Comparison of ENCODE assay signal across 23 mouse cellular contexts in the genomic region with DNA sequence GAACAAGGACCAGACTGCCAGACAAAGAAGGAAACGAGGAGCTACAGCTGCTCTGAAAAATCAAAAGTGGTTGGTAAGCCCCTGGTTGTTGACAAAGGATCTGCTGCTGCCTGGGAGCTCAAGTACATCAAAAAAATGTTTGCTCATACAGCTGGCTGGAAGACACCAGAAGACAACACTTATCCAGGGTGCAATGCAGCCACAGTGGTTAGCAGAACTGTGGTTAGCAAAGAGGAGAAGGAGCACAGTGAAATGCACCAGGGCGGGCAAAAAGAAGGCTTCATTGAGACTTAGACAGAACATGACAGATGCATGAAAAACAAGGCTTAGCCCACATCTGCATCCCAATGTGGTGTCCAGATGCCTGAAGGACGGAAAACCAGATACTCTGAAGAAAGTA. TPM values are rescaled to one million over a fixed set of nuclear protein-coding genes. Genes with fewer than 3 reads are reported as not detected.
DNase-seq lines count a peak whose midpoint lies in the region; TF ChIP-seq lines count a peak whose summit lies in the region.
"Had no signal": no experiment of that assay in that cellular context is flagged by ENCODE, and none has a peak within 500 bp of the region (broad histone marks: within the 10 kb centered on the region; RNA-seq: fewer than 3 reads in every experiment).

No protein-coding gene starts in this region.

- peaks cover 7 to 13% of the 10 kb centered on the region in 2 experiments for H3K4me1 ChIP-seq in MEL (ENCODE audit: control insufficient read depth in 1 of 2, insufficient read depth in 2 of 2, low read length in 2 of 2)
- H3K4me1 ChIP-seq: heart, embryonic 13.5 days; hindbrain, embryonic 12.5 days; limb, embryonic 10.5 days; liver, embryonic 15.5 days; lung, embryonic 15.5 days; midbrain, embryonic 12.5 days had no signal

- H3K9me3 ChIP-seq in MEL (replicated peaks; ENCODE audit: insufficient read depth, low read length) = no peaks in the 10 kb centered on the region
- H3K9me3 ChIP-seq: heart, embryonic 13.5 days; hindbrain, embryonic 12.5 days; limb, embryonic 10.5 days; liver, embryonic 15.5 days; lung, embryonic 15.5 days; midbrain, embryonic 12.5 days had no signal

- no peak overlapping the region; the same call in 1 of the 2 replicates for H3K27ac ChIP-seq in MEL (ENCODE audit: control insufficient read depth, low read depth, low read length)
- H3K27ac ChIP-seq: heart, adult 2 months; heart, embryonic 13.5 days; hindbrain, embryonic 12.5 days; kidney, postnatal 0 days; limb, embryonic 10.5 days; liver, embryonic 15.5 days; lung, embryonic 15.5 days; macrophage; midbrain, embryonic 12.5 days had no signal

- TF ChIP-seq EP300 in MEL (IDR thresholded peaks at IDR 0.05; ENCODE audit: low read depth in 1 of 2, low read length in 2 of 2) = no peak

- H3K9ac ChIP-seq in MEL (ENCODE audit: control insufficient read depth, low read depth, low read length, poor library complexity, severe bottlenecking) = no peak overlapping the region
- H3K9ac ChIP-seq: forebrain, postnatal 0 days; heart, embryonic 13.5 days; hindbrain, embryonic 12.5 days; liver, embryonic 15.5 days; lung, embryonic 15.5 days; midbrain, embryonic 12.5 days had no signal

- H3K4me3 ChIP-seq in MEL (ENCODE audit: control insufficient read depth in 1 of 2, insufficient read depth in 1 of 2, low read depth in 2 of 2, low read length in 2 of 2) = no peak overlapping the region
- H3K4me3 ChIP-seq: heart, adult 2 months; heart, embryonic 13.5 days; hindbrain, embryonic 12.5 days; limb, embryonic 10.5 days; liver, embryonic 15.5 days; lung, embryonic 15.5 days; midbrain, embryonic 12.5 days had no signal

- H3K27me3 ChIP-seq in MEL (ENCODE audit: control insufficient read depth in 1 of 2, insufficient read depth in 2 of 2, low read length in 2 of 2) = no peaks in the 10 kb centered on the region
- H3K27me3 ChIP-seq: hindbrain, embryonic 12.5 days; liver, embryonic 15.5 days; lung, embryonic 15.5 days; midbrain, embryonic 12.5 days had no signal

- no peak for TF ChIP-seq POLR2A in MEL (IDR thresholded peaks at IDR 0.05; ENCODE audit: control insufficient read depth in 1 of 2, insufficient read depth in 1 of 2, low read depth in 1 of 2, low read length in 2 of 2, poor library complexity in 1 of 2)

- H3K79me2 ChIP-seq in MEL (ENCODE audit: control insufficient read depth, insufficient read depth, low read length, poor library complexity) = no peaks in the 10 kb centered on the region

- intact Hi-C loops in heart, postnatal 36 days (cut with DNase I) = no loop called here

- DNase-seq in 3T3-L1 (ENCODE audit: low read depth, low spot score) (peak; percentile 85), MEL (ENCODE audit: low read depth, low spot score) (peak; percentile 51)
- peak; percentile 23 for DNase-seq in mesoderm, embryonic 11.5 days (ENCODE audit: low read depth, low spot score)
- peak; percentile 59 for DNase-seq in thymus, postnatal 14 days
- DNase-seq in layer of hippocampus, postnatal 14 days (ENCODE audit: low spot score in 2 of 2) = no peak
- no peak for DNase-seq in frontal cortex, postnatal 14 days (ENCODE audit: low spot score in 2 of 2)
- DNase-seq in heart, postnatal 36 days = no peak
- DNase-seq: adrenal gland, postnatal 25 days; cerebellum, adult 9-10 months; forebrain, postnatal 0 days; gastrocnemius, postnatal 36 days; heart, adult 2 months; heart, postnatal 14 days; layer of hippocampus, adult 9-11 months; liver had no signal

- peaks cover 0 to 9% of the 10 kb centered on the region in 2 experiments; a peak in 2 of 4 replicates for H3K36me3 ChIP-seq in MEL (ENCODE audit: control insufficient read depth in 1 of 2, insufficient read depth in 2 of 2, low read length in 2 of 2)
- H3K36me3 ChIP-seq: heart, embryonic 13.5 days; hindbrain, embryonic 12.5 days; limb, embryonic 10.5 days; liver, embryonic 15.5 days; lung, embryonic 15.5 days; midbrain, embryonic 12.5 days had no signal

- TF ChIP-seq RAD21 in MEL (IDR thresholded peaks at IDR 0.05; ENCODE audit: low read depth, low read length) = no peak

- no peak for TF ChIP-seq CTCF in MEL (IDR thresholded peaks at IDR 0.05 in 2 of 3, conservative IDR thresholded peaks at IDR 0.05 in 1 of 3; ENCODE audit: control insufficient read depth in 1 of 3, insufficient read depth in 1 of 3, low read depth in 2 of 3, low read length in 3 of 3, poor library complexity in 1 of 3, severe bottlenecking in 1 of 3)

TF ChIP-seq in MEL, 35 proteins besides CTCF, POLR2A, EP300 and RAD21:
- TF ChIP-seq USF1 (IDR thresholded peaks at IDR 0.05; ENCODE audit: low read depth, low read length) = no peak
- no peak for TF ChIP-seq E2F4 (IDR thresholded peaks at IDR 0.05; ENCODE audit: borderline replicate concordance, low read depth, low read length)
- no peak for TF ChIP-seq JUND (IDR thresholded peaks at IDR 0.05; ENCODE audit: low read depth, low read length)

RNA-seq across cellular contexts. Expression of a gene that starts 9.7 kb away (rescaled TPM):
- 54.9 and 56.4 TPM in 2 replicates for total RNA-seq in MEL (2012; rRNA removed)
- 100 to 1,000 TPM in 1 of 2 experiments, 10 to 100 TPM in 1; 47.6 to 323 TPM for polyA plus RNA-seq in MEL (2012; ENCODE audit: insufficient read depth in 1 of 2, insufficient read length in 2 of 2, low read depth in 1 of 2, low replicate concordance in 2 of 2, missing spikeins in 1 of 2)
- total RNA-seq in layer of hippocampus, postnatal 14 days (2021) = 100 to 1,000 TPM; 201 to 205 TPM
- 10 to 100 TPM; 20.1 to 20.8 TPM for total RNA-seq in heart, postnatal 36 days (2021)

Comparison
In these comparisons a context has a peak if more than half of its experiments do, and no peak if none do; other contexts are left out.
1. DNase-seq: peak in 3T3-L1 (single experiment), MEL (single experiment), mesoderm, embryonic 11.5 days (single experiment) and thymus, postnatal 14 days (single experiment); none in layer of hippocampus, postnatal 14 days (0 of 2), frontal cortex, postnatal 14 days (0 of 2) and heart, postnatal 36 days (0 of 2).